Mouse (Mus musculus) CH12.LX (cell line): ENCODE results near the gene Gdf1. TPM values are rescaled to one million over a fixed set of nuclear protein-coding genes. Genes with fewer than 3 reads are reported as not detected.

Experiments used
- DNase-seq: peaks from one replicate; pipeline ENCODE4 v3.0.0-alpha.2; 2013; ENCODE audit errors: extremely low read depth
- H3K27ac ChIP-seq: 2 replicates; pipeline ENCODE4 v1.5.1; 2012; ENCODE audit warnings: low read depth, mild to moderate bottlenecking, control low read depth, moderate library complexity; ENCODE audit not compliant: insufficient read depth
- H3K27me3 ChIP-seq: replicated peaks from 2 replicates; pipeline ENCODE3; 2012; ENCODE audit warnings: inconsistent platforms
- H3K36me3 ChIP-seq, 2 experiments: replicated peaks in 1 of 2; 2 replicates each; pipeline versions ENCODE3 to v1.6.1; 2012; ENCODE audit warnings: inconsistent platforms in 1 of 2, low read length in 1 of 2, mild to moderate bottlenecking in 1 of 2, mixed read lengths in 1 of 2, moderate library complexity in 1 of 2; ENCODE audit not compliant: control insufficient read depth in 1 of 2, insufficient read depth in 1 of 2
- H3K4me1 ChIP-seq, 2 experiments: 2 replicates each; pipeline ENCODE4 v1.6.1; 2012; ENCODE audit warnings: inconsistent platforms in 1 of 2, moderate library complexity in 1 of 2; ENCODE audit not compliant: insufficient read depth in 2 of 2, control insufficient read depth in 1 of 2
- H3K4me2 ChIP-seq: 2 replicates; pipeline ENCODE4 v1.6.1; 2012; ENCODE audit warnings: low read depth, mild to moderate bottlenecking, control low read depth; ENCODE audit not compliant: poor library complexity, insufficient read depth, severe bottlenecking
- H3K4me3 ChIP-seq, 3 experiments: fragments of 150-350 bp in 1 of 3; sonication (generic) in 1 of 3; replicated peaks in 1 of 3; 2 replicates each; pipeline versions ENCODE3 to v1.5.1; 2011 to 2012; ENCODE audit warnings: low read depth in 2 of 3, low read length in 2 of 3, mild to moderate bottlenecking in 2 of 3, moderate library complexity in 2 of 3, control low read depth in 1 of 3, improper control_type of control experiment in 1 of 3, inconsistent platforms in 1 of 3, mixed read lengths in 1 of 3; ENCODE audit not compliant: poor library complexity in 1 of 3
- H3K79me2 ChIP-seq: replicated peaks from 2 replicates; pipeline ENCODE4 v1.6.1; 2012; ENCODE audit warnings: mild to moderate bottlenecking, moderate library complexity; ENCODE audit not compliant: control insufficient read depth, poor library complexity, insufficient read depth, severe bottlenecking; ENCODE audit errors: extremely low read depth
- H3K9ac ChIP-seq: 2 replicates; pipeline ENCODE4 v1.6.1; 2012; ENCODE audit warnings: low read depth, mild to moderate bottlenecking, control low read depth, moderate library complexity; ENCODE audit not compliant: insufficient read depth
- H3K9me3 ChIP-seq: replicated peaks from 2 replicates; pipeline ENCODE3; 2012; ENCODE audit warnings: low read length, inconsistent platforms, mixed read lengths
- BHLHE40 ChIP-seq: IDR thresholded peaks from 2 replicates; pipeline ENCODE4 v1.6.1; 2011; ENCODE audit warnings: mild to moderate bottlenecking, low read depth, low read length, improper control_type of control experiment
- CTCF ChIP-seq, 2 experiments: IDR thresholded peaks in 1 of 2; conservative IDR thresholded peaks in 1 of 2; 2 replicates each; pipeline ENCODE4 v1.5.1; 2011 to 2012; ENCODE audit warnings: low read depth in 2 of 2, low read length in 2 of 2, improper control_type of control experiment in 1 of 2, inconsistent platforms in 1 of 2, mild to moderate bottlenecking in 1 of 2, moderate library complexity in 1 of 2
- ELF1 ChIP-seq: IDR thresholded peaks from 2 replicates; pipeline ENCODE4 v1.6.1; 2014; ENCODE audit warnings: low read depth, mild to moderate bottlenecking, inconsistent platforms, low read length, improper control_type of control experiment
- ETS1 ChIP-seq: conservative IDR thresholded peaks from 2 replicates; pipeline ENCODE4 v1.6.1; 2012; ENCODE audit warnings: low read depth, mild to moderate bottlenecking, inconsistent platforms, low read length, improper control_type of control experiment, moderate library complexity
- HCFC1 ChIP-seq: IDR thresholded peaks from 2 replicates; pipeline ENCODE4 v1.6.1; 2012; ENCODE audit warnings: low read depth, mild to moderate bottlenecking, inconsistent platforms, low read length, improper control_type of control experiment
- MAFK ChIP-seq: IDR thresholded peaks from 2 replicates; pipeline ENCODE4 v1.6.1; 2011; ENCODE audit warnings: low read length, improper control_type of control experiment; ENCODE audit not compliant: insufficient replicate concordance
- MAZ ChIP-seq: IDR thresholded peaks from 2 replicates; pipeline ENCODE4 v1.6.1; 2012; ENCODE audit warnings: low read depth, mild to moderate bottlenecking, inconsistent platforms, low read length, improper control_type of control experiment, moderate library complexity
- MEF2A ChIP-seq: IDR thresholded peaks from 2 replicates; pipeline ENCODE4 v1.6.1; 2014; ENCODE audit warnings: low read depth, mild to moderate bottlenecking, inconsistent platforms, low read length, improper control_type of control experiment, borderline replicate concordance
- MXI1 ChIP-seq: IDR thresholded peaks from 2 replicates; pipeline ENCODE4 v1.6.1; 2011; ENCODE audit warnings: mild to moderate bottlenecking, low read depth, low read length, improper control_type of control experiment
- MYC ChIP-seq: IDR thresholded peaks from 2 replicates; pipeline ENCODE4 v1.6.1; 2011; ENCODE audit warnings: low read depth, mild to moderate bottlenecking, improper control_type of control experiment, low read length
- NRF1 ChIP-seq: IDR thresholded peaks from 2 replicates; pipeline ENCODE4 v1.6.1; 2014; ENCODE audit warnings: low read depth, mild to moderate bottlenecking, inconsistent platforms, low read length, improper control_type of control experiment, moderate library complexity
- PAX5 ChIP-seq: IDR thresholded peaks from 2 replicates; pipeline ENCODE4 v1.6.1; 2012; ENCODE audit warnings: low read length, inconsistent platforms, mixed read lengths
- RAD21 ChIP-seq: IDR thresholded peaks from 2 replicates; pipeline ENCODE4 v1.6.1; 2011; ENCODE audit warnings: low read depth, mild to moderate bottlenecking, low read length, improper control_type of control experiment, moderate library complexity
- SIN3A ChIP-seq: IDR thresholded peaks from 2 replicates; pipeline ENCODE4 v1.6.1; 2012; ENCODE audit warnings: low read length, improper control_type of control experiment, inconsistent platforms
- SMC3 ChIP-seq: IDR thresholded peaks from 2 replicates; pipeline ENCODE4 v1.6.1; 2011; ENCODE audit warnings: low read depth, low read length, improper control_type of control experiment
- TCF12 ChIP-seq: IDR thresholded peaks from 2 replicates; pipeline ENCODE4 v1.6.1; 2014; ENCODE audit warnings: low read depth, mild to moderate bottlenecking, inconsistent platforms, low read length, improper control_type of control experiment
- UBTF ChIP-seq: IDR thresholded peaks from 2 replicates; pipeline ENCODE4 v1.6.1; 2012; ENCODE audit warnings: low read depth, mild to moderate bottlenecking, inconsistent platforms, low read length, improper control_type of control experiment, moderate library complexity
- USF2 ChIP-seq: conservative IDR thresholded peaks from 2 replicates; pipeline ENCODE4 v1.6.1; 2011; ENCODE audit warnings: low read depth, low read length, improper control_type of control experiment
- ZKSCAN1 ChIP-seq: IDR thresholded peaks from 2 replicates; pipeline ENCODE4 v1.6.1; 2012; ENCODE audit warnings: low read depth, inconsistent platforms, low read length, improper control_type of control experiment, borderline replicate concordance
- dilution Hi-C: fragments of 300-500 bp; cut with MboI; formaldehyde crosslinking; loops from 2 replicates; pipeline ENCODE4 v1.14.3; 2020; ENCODE audit warnings: low sequenced_read_pairs; ENCODE audit not compliant: extremely low pct_unique_long_range_greater_than_20kb, extremely low pct_ligation_motif_present
- in situ Hi-C: fragments of 300-500 bp; cut with MboI; formaldehyde crosslinking; loops from 3 replicates; pipeline ENCODE4 v1.14.3; 2019; ENCODE audit warnings: low sequenced_read_pairs, low pct_ligation_motif_present, low pct_unique_long_range_greater_than_20kb, mixed read lengths
- polyA plus RNA-seq: library from polyadenylated mRNA; unstranded; fragments of >175 nt; gene quantifications from 2 replicates; pipeline ENCODE4 v1.2.1, GENCODE M21; 2012; ENCODE audit warnings: low read depth; ENCODE audit not compliant: insufficient read length
- total RNA-seq, 2 experiments: library from RNA; depleted of rRNA; stranded (reverse); fragments of 300-350 nt in 1 of 2; fragments of >200 nt in 1 of 2; gene quantifications; 2 replicates each; pipeline ENCODE4 v1.2.3; 2012 to 2014

The Gdf1 gene
- total and polyA plus RNA-seq, 3 experiments: 0.17 TPM; not detected in 2

- peaks cover 4% of the 10 kb centered on the region for H3K9me3 ChIP-seq
- H3K36me3 ChIP-seq: no peaks in the 10 kb centered on the region
- H3K4me2 ChIP-seq: no peak overlapping the region
- H3K27me3 ChIP-seq: peaks cover 9% of the 10 kb centered on the region
- TF ChIP-seq MXI1 (no peak), ELF1 (no peak), SIN3A (no peak), NRF1 (no peak), BHLHE40 (no peak), MAFK (no peak), UBTF (no peak), PAX5 (no peak), MYC (no peak)
- TF ChIP-seq, all 38 proteins: peak for 0
- Histone ChIP-seq H3K4me3 (no peak overlapping the region), H3K79me2 (no peaks in the 10 kb centered on the region), H3K9ac (no peak overlapping the region), H3K4me1 (peaks cover 1 to 2% of the 10 kb centered on the region in 2 experiments; a peak in 3 of 4 replicates), H3K27ac (no peak overlapping the region)
- in situ Hi-C loops: no loop called here
- DNase-seq: no peak
- dilution Hi-C loops: no loop called here
These were observed 29.8 kb downstream of the Gdf1 start for GRCm38 (mm10) chr8:70359411-70359810.

GRCm38 (mm10) chr8:70360769-70361168 lies 31.2 kb downstream of the Gdf1 start:
- no peaks in the 10 kb centered on the region for H3K36me3 ChIP-seq
- no peak overlapping the region for H3K4me2 ChIP-seq
- peaks cover 9% of the 10 kb centered on the region for H3K27me3 ChIP-seq
- no peaks in the 10 kb centered on the region for H3K79me2 ChIP-seq
- TF ChIP-seq ZKSCAN1: no peak
- TF ChIP-seq BHLHE40: no peak
- TF ChIP-seq ETS1: no peak
- TF ChIP-seq SMC3: peak; percentile 27
- TF ChIP-seq TCF12: no peak
- TF ChIP-seq RAD21: peak; percentile 16
- no peak for TF ChIP-seq MEF2A
- TF ChIP-seq HCFC1: no peak
- TF ChIP-seq USF2: no peak
- TF ChIP-seq CTCF (conservative IDR thresholded peaks at IDR 0.05 in 1 of 2, IDR thresholded peaks at IDR 0.05 in 1 of 2; ENCODE audit: low read depth in 2 of 2, low read length in 2 of 2): peak in 1 of 2 experiments; percentile 46; a peak in 2 of 4 replicates
- no peak for TF ChIP-seq MAZ
- TF ChIP-seq ELF1: no peak
- peaks cover 4% of the 10 kb centered on the region for H3K9me3 ChIP-seq
- no peak overlapping the region for H3K27ac ChIP-seq
- H3K4me3 ChIP-seq: no peak overlapping the region
- dilution Hi-C loops (no loop called here), in situ Hi-C loops (no loop called here)
- no peak overlapping the region for H3K9ac ChIP-seq
- H3K4me1 ChIP-seq: peaks cover 0 to 2% of the 10 kb centered on the region in 2 experiments; a peak in 1 of 4 replicates
- peak; percentile 33 for DNase-seq
